Mouse (Mus musculus): Measurements from ENCODE around the gene Trpd52l3. TPM values are rescaled to one million over a fixed set of nuclear protein-coding genes. Genes with fewer than 3 reads are reported as not detected.

Gene Trpd52l3
- polyA plus RNA-seq (2012; rRNA removed), result not detected in 2 replicates

DNA sequence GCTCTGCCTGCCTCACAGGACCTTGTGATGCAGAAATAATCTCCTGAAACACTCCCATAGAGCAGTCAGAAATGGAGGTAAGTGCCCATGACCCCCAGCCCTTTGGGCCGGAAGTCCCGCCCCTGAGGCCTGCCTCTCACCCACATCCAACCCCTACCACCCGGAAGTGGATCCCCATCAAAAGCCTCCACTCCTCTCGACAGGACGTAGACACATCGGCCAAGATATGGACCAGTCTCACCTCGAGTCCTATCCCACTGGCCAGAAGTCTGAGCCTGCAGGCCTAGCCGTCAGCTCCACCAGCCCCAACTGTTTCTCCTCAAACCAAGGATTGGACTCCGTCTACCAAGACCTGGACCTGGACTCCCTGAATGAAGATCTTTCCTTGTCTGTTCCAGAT lies at the start of gene Trpd52l3:
Gene Trpd52l3, plus strand, starts transcription at position 170 of the 400 bp plus-strand sequence.

DNA sequence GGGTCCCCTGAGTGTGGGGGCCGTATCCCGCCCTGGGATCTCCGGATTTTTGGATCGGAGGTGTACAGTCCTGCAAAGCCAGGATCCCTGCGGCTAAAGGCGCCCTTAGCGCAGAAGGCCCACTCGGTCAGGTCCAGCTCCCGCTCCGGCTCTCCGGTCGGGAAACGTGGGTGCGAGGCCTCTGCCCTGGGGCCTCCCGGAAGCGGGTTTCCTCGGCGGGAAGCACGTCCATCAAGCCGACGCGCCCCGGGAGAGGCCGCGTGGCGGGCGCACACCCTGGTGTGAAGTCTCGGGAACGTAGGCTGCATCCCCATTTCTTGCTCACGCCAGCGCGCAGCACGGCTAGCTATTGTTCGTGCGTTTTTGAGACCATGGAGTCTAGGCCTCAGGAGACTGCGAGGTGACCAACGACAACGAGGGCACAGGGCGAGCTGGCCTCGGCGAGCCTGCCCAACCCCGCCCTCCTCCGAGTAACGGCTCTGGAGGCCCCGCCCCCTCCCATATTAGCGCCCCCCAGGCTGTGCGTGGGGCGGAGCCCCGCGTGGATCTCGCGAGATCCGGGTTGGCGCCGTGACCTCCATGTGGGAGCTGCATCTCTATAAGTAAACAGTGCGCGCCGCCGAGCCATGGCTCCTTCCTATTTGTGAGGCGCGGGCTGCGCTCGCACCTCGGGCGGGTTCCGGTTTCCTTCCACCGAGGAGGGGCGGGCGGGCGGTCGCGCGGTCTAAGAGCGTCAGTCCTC lies 26.5 kb downstream of the Trpd52l3 start, which contains the start of gene Uhrf2:
Gene Uhrf2, plus strand, starts transcription at position 620 of the 742 bp plus-strand sequence.

Other genes with a start within 250 kb of the Trpd52l3 start
- gene 9930021J03Rik, start 197.8 kb upstream of the Trpd52l3 start, polyA plus RNA-seq (2012; rRNA removed), result 4.1 and 4.6 TPM in 2 replicates
- gene Ranbp6, start 190.8 kb upstream of the Trpd52l3 start, polyA plus RNA-seq (2012; rRNA removed), result 4.3 and 5.4 TPM in 2 replicates
- 0.51 and 0.61 TPM in 2 replicates for gene Il33, start 78.7 kb upstream of the Trpd52l3 start, polyA plus RNA-seq (2012; rRNA removed)
- gene Uhrf2, start 26.7 kb downstream of the Trpd52l3 start, polyA plus RNA-seq (2012; rRNA removed), result 36.4 and 41.3 TPM in 2 replicates
- 22.4 and 24.6 TPM in 2 replicates for gene Gldc, start 171.6 kb downstream of the Trpd52l3 start, polyA plus RNA-seq (2012; rRNA removed)
- 0.79 and 0.93 TPM in 2 replicates for gene Mbl2, start 229.2 kb downstream of the Trpd52l3 start, polyA plus RNA-seq (2012; rRNA removed)

All from liver, embryonic 14 days (tissue).